Mouse (Mus musculus) liver, postnatal 0 days (tissue): ENCODE measurements around the gene Prpf19. TPM values are rescaled to one million over a fixed set of nuclear protein-coding genes. Genes with fewer than 3 reads are reported as not detected.

Experiments
- ATAC-seq: fragments of 200-750 bp; cut with Nextera tagmentation; 2 replicates; pipeline ENCODE4 v1.8.0; 2017; ENCODE audit warnings: mild to moderate bottlenecking, moderate library complexity
- DNase-seq: peaks from one replicate; pipeline ENCODE4 v3.0.0-alpha.2; 2016
- H3K27ac ChIP-seq: fragments of 300-500 bp; sonication (generic); 2 replicates; pipeline ENCODE4 v1.5.1; 2014; ENCODE audit warnings: antibody characterized with exemption, moderate library complexity, mild to moderate bottlenecking, low read depth
- H3K27me3 ChIP-seq: fragments of 300-500 bp; sonication (generic); 2 replicates; pipeline ENCODE4 v1.6.1; 2014; ENCODE audit warnings: low read length, control low read depth, mixed read lengths; ENCODE audit not compliant: insufficient read depth
- H3K36me3 ChIP-seq: fragments of 300-500 bp; sonication (generic); replicated peaks from 2 replicates; pipeline ENCODE4 v1.6.1; 2014; ENCODE audit warnings: mild to moderate bottlenecking, control low read depth, low read length, moderate library complexity, mixed read lengths; ENCODE audit not compliant: insufficient read depth
- H3K4me1 ChIP-seq: fragments of 300-500 bp; sonication (generic); 2 replicates; pipeline ENCODE4 v1.6.1; 2014; ENCODE audit warnings: antibody characterized with exemption, mild to moderate bottlenecking, control low read depth; ENCODE audit not compliant: insufficient read depth
- H3K4me2 ChIP-seq: fragments of 300-500 bp; sonication (generic); 2 replicates; pipeline ENCODE4 v1.6.1; 2014; ENCODE audit warnings: low read depth, mild to moderate bottlenecking, low read length, moderate library complexity, mixed read lengths
- H3K4me3 ChIP-seq: fragments of 300-500 bp; sonication (generic); 2 replicates; pipeline ENCODE4 v1.5.1; 2014; ENCODE audit warnings: low read depth, low read length
- H3K9ac ChIP-seq: fragments of 300-500 bp; sonication (generic); replicated peaks from 2 replicates; pipeline ENCODE4 v1.6.1; 2014; ENCODE audit warnings: mild to moderate bottlenecking, moderate library complexity
- H3K9me3 ChIP-seq: fragments of 300-500 bp; sonication (generic); 2 replicates; pipeline ENCODE4 v1.6.1; 2016; ENCODE audit warnings: mild to moderate bottlenecking, control low read depth, low read length, mixed read lengths
- CTCF ChIP-seq: sonication (generic); IDR thresholded peaks from 2 replicates; pipeline ENCODE4 v1.5.1; 2016; ENCODE audit warnings: antibody characterized with exemption, low read depth
- EP300 ChIP-seq: IDR thresholded peaks from 2 replicates; pipeline ENCODE4 v1.6.1; 2016; ENCODE audit warnings: antibody characterized with exemption, low read depth, mild to moderate bottlenecking
- WGBS: fragments of 180-500 bp; shearing (Covaris S2); extraction: QIAGEN DNeasy Blood & Tissue Kit; methylation state at CpG from one replicate; pipeline ENCODE4 v1.1.7; 2014; ENCODE audit not compliant: insufficient replicate concordance; 5-methylcytosine and 5-hydroxymethylcytosine counted together
- polyA plus RNA-seq: library from polyadenylated mRNA; unstranded; fragments of >200 nt; fragmentation: Nextera tagmentation; extraction: Ambion mirVana; gene quantifications from 2 replicates; pipeline ENCODE4 v1.2.1, GENCODE M21; 2015

The Prpf19 gene
- polyA plus RNA-seq = 10.2 and 12.7 TPM in 2 replicates

GRCm38 (mm10) chr19:10895016-10895528 lies at the start of gene Prpf19:
TSS of gene Prpf19 (plus strand) at chr19:10895231.
- H3K4me2 ChIP-seq = peak within 1 kb of the TSS; percentile 99
- peak; percentile 96 for DNase-seq
- peak within 1 kb of the TSS; percentile 96 for H3K27ac ChIP-seq
- H3K27me3 ChIP-seq = no peaks in the 10 kb centered on the region
- H3K9me3 ChIP-seq = no peaks in the 10 kb centered on the region
- H3K4me1 ChIP-seq = peaks cover 20% of the 10 kb centered on the region
- H3K36me3 ChIP-seq = peaks cover 19% of the 10 kb centered on the region
- under 1% methylated on average over 42 of the region's 43 CpGs for WGBS
- H3K9ac ChIP-seq = peak within 1 kb of the TSS; percentile 90
- peak; percentile 59 for TF ChIP-seq EP300
- no peak for TF ChIP-seq CTCF
- peak; percentile 96 for ATAC-seq
- peak within 1 kb of the TSS; percentile 80 for H3K4me3 ChIP-seq

GRCm38 (mm10) chr19:10845454-10845853 lies 49.6 kb upstream of the Prpf19 start:
- Histone ChIP-seq H3K9me3 (no peaks in the 10 kb centered on the region), H3K4me2 (0 out of 2 replicates have a peak overlapping the region, but pooled peaks have one; percentile 36), H3K36me3 (no peaks in the 10 kb centered on the region), H3K27ac (no peak overlapping the region), H3K4me3 (no peak overlapping the region), H3K27me3 (no peaks in the 10 kb centered on the region), H3K9ac (no peak overlapping the region), H3K4me1 (peaks cover 7% of the 10 kb centered on the region)
- DNase-seq (no peak), ATAC-seq (peak; percentile 20; the same call in 1 of the 2 replicates)
- 47% methylated on average over 3 of the region's 3 CpGs for WGBS
- no peak for TF ChIP-seq CTCF
- no peak for TF ChIP-seq EP300

- no peak overlapping the region for H3K4me3 ChIP-seq
- 83% methylated on average over 7 of the region's 7 CpGs for WGBS
These were observed 48.9 kb upstream of the Prpf19 start for GRCm38 (mm10) chr19:10846150-10846549.

GRCm38 (mm10) chr19:10847311-10848087 lies 47.5 kb upstream of the Prpf19 start:
- no peaks in the 10 kb centered on the region for H3K36me3 ChIP-seq
- 58% methylated on average over 3 of the region's 3 CpGs for WGBS
- no peak overlapping the region for H3K27ac ChIP-seq
- H3K9ac ChIP-seq = no peak overlapping the region
- H3K27me3 ChIP-seq = no peaks in the 10 kb centered on the region
- no peak overlapping the region for H3K4me3 ChIP-seq
- no peak for DNase-seq
- no peak overlapping the region for H3K4me2 ChIP-seq
- no peak for TF ChIP-seq EP300
- TF ChIP-seq CTCF = no peak
- peaks cover 3% of the 10 kb centered on the region for H3K4me1 ChIP-seq
- no peaks in the 10 kb centered on the region for H3K9me3 ChIP-seq
- ATAC-seq = no peak

More at GRCm38 (mm10) chr19:10846150-10846549, 48.9 kb upstream of the Prpf19 start:
- Histone ChIP-seq H3K4me1 (peaks cover 7% of the 10 kb centered on the region), H3K4me2 (no peak overlapping the region), H3K27ac (no peak overlapping the region), H3K27me3 (no peaks in the 10 kb centered on the region), H3K9me3 (no peaks in the 10 kb centered on the region), H3K36me3 (no peaks in the 10 kb centered on the region), H3K9ac (no peak overlapping the region)
- DNase-seq (no peak), ATAC-seq (no peak)
- no peak for TF ChIP-seq EP300
- TF ChIP-seq CTCF = no peak

DNA sequence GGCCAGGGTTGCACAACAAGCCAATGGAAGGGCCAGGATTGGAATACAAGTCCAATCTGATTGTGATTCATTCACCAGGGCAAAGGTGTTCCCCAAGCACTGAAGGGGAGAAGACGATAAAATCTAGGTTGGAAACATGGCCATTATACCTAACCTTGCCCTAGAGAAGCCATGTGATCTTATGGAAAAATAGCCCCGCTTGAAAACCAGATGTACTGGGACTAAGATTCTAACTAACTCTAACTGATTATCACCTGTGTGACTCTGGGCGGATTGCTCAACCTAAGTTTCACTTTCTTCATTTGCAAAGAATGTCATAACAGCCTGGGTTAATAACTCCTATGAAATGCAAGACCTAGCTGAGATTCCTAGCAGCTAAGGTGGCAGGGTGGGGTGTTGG lies 39.6 kb upstream of the Prpf19 start:
- H3K4me3 ChIP-seq = no peak overlapping the region
- no peak for DNase-seq
- no peak overlapping the region for H3K4me2 ChIP-seq
- no peaks in the 10 kb centered on the region for H3K36me3 ChIP-seq
- H3K27ac ChIP-seq = no peak overlapping the region
- H3K27me3 ChIP-seq = no peaks in the 10 kb centered on the region
- no peaks in the 10 kb centered on the region for H3K4me1 ChIP-seq
- H3K9me3 ChIP-seq = no peaks in the 10 kb centered on the region
- no peak for ATAC-seq
- TF ChIP-seq EP300 (no peak), CTCF (no peak)
- no peak overlapping the region for H3K9ac ChIP-seq
- WGBS = 71% methylated on average over 3 of the region's 3 CpGs

GRCm38 (mm10) chr19:10856520-10856919 lies 38.5 kb upstream of the Prpf19 start:
- ATAC-seq (no peak), DNase-seq (no peak)
- Histone ChIP-seq H3K9me3 (no peaks in the 10 kb centered on the region), H3K4me3 (no peak overlapping the region), H3K27ac (no peak overlapping the region), H3K4me1 (no peaks in the 10 kb centered on the region), H3K4me2 (no peak overlapping the region), H3K9ac (no peak overlapping the region), H3K36me3 (no peaks in the 10 kb centered on the region), H3K27me3 (no peaks in the 10 kb centered on the region)
- 40% methylated on average over 2 of the region's 2 CpGs for WGBS
- TF ChIP-seq CTCF = no peak
- TF ChIP-seq EP300 = no peak
